Mouse (Mus musculus) testis, adult 2 months (tissue): ENCODE measurements around the gene Nuak1. TPM values are rescaled to one million over a fixed set of nuclear protein-coding genes. Genes with fewer than 3 reads are reported as not detected.
"Not testable (repeated sequence)": the region's sequence is repeated elsewhere in the genome, so short reads cannot be mapped to it uniquely, and the experiment has no call there.

Experiments used
- H3K27ac ChIP-seq: fragments of 200-500 bp; 2 replicates; pipeline ENCODE4 v1.5.1; 2012; ENCODE audit warnings: low read depth, low read length; ENCODE audit not compliant: control insufficient read depth, insufficient read depth
- H3K27me3 ChIP-seq: fragments of 200-500 bp; 2 replicates; pipeline ENCODE4 v1.6.1; 2012; ENCODE audit warnings: mild to moderate bottlenecking, low read length, moderate library complexity; ENCODE audit not compliant: control insufficient read depth, insufficient read depth
- H3K36me3 ChIP-seq: fragments of 200-500 bp; 2 replicates; pipeline ENCODE4 v1.6.1; 2012; ENCODE audit warnings: mild to moderate bottlenecking, low read length; ENCODE audit not compliant: control insufficient read depth, insufficient read depth
- H3K4me1 ChIP-seq: fragments of 200-500 bp; 2 replicates; pipeline ENCODE4 v1.6.1; 2012; ENCODE audit warnings: low read length; ENCODE audit not compliant: control insufficient read depth, insufficient read depth
- H3K4me3 ChIP-seq: fragments of 200-500 bp; 2 replicates; pipeline ENCODE4 v1.5.1; 2012; ENCODE audit warnings: low read depth, mild to moderate bottlenecking, low read length, moderate library complexity, mixed read lengths; ENCODE audit not compliant: control insufficient read depth
- CTCF ChIP-seq: fragments of 200-500 bp; IDR thresholded peaks from 2 replicates; pipeline ENCODE4 v1.5.1; 2012; ENCODE audit warnings: low read depth, mild to moderate bottlenecking, inconsistent platforms, low read length, moderate library complexity; ENCODE audit not compliant: control insufficient read depth, insufficient read depth, insufficient replicate concordance
- POLR2A ChIP-seq: fragments of 200-500 bp; IDR thresholded peaks from 2 replicates; pipeline ENCODE4 v1.6.1; 2012; ENCODE audit warnings: low read depth, mild to moderate bottlenecking, inconsistent platforms, low read length, moderate library complexity; ENCODE audit not compliant: control insufficient read depth
- polyA plus RNA-seq: library from polyadenylated mRNA; depleted of rRNA; stranded (reverse); fragments of >200 nt; gene quantifications from 2 replicates; pipeline ENCODE4 v1.2.3, GENCODE M21; 2012; rRNA removed

Nuak1 gene
- 0.91 and 1.6 TPM in 2 replicates for polyA plus RNA-seq

DNA sequence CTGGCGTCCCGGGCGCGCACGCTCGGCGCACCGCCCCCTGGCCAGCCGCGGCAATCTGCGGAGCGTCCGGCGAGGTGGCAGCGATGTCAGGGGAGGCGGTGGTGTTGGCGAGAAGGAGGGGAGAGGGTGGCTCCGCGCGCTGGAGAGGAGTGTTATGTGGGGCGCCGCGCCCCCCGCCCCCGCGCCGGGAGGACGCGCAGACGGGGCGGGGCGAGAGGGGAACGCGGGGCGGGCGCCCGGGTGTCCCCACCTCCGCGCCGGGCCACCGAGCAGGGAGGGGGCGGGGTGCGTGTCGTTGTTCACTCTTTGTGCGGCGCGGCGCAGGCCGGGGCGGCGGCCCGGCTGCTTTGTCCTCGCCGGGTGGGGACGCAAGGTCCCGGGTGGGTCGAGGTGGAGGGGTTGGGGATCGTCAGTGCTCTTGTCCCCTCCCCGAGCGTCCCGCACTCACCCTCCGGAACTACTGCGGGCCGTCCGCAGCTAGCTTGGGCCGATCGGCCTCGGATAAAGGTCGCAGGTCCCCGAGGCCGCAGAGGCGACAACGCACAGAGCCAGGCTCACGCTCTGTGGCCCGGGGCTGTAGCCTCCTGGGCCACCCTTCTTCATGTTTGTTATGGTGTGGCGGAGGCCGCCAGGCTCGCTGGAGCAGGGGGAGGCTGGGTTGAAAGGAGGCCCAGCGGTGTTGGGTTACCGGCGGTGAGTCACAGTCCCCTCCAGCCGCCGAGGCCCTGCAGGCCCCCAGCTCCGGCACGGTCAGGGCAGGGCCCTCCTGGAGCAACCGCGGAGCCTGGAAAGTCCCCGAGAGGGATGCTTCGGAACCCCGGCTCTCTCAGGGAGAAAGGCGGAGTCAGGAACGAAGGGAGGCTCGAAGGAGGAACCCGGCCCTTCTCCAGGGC lies at the start of gene Nuak1:
Nuak1 (minus strand) TSS at position 57 of the 893 bp plus-strand sequence.
- Histone ChIP-seq H3K4me1 (peaks cover 18% of the 10 kb centered on the region), H3K27ac (peak within 1 kb of the TSS; percentile 84), H3K4me3 (peak within 1 kb of the TSS; percentile 86), H3K36me3 (no peaks in the 10 kb centered on the region), H3K27me3 (no peaks in the 10 kb centered on the region)
- TF ChIP-seq POLR2A (peak; percentile 52; the same call in 1 of the 2 replicates), CTCF (no peak)

DNA sequence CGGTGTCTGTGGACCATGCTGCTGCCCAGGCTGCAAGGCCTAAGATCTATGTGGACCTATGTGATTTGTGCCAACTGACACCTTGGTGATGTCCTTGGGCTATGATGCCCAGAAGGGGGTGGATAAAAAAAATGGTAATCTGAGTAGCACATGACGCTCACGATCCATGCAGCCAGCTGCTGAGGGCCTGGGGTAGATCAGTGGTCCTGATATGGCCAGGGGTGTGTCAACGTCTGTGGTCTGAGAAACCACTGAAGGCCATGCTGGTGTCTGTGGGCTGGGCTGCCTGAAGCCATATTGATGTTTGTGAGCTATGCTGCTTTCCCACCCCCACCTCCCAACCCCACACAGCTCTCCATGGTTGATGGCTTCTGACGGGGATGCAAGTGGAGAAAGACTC lies 49.7 kb upstream of the Nuak1 start:
- Histone ChIP-seq H3K27ac (peak overlapping the region; percentile 84), H3K36me3 (no peaks in the 10 kb centered on the region), H3K27me3 (no peaks in the 10 kb centered on the region), H3K4me3 (peak overlapping the region; percentile 69), H3K4me1 (peaks cover 16% of the 10 kb centered on the region)
- TF ChIP-seq CTCF (no peak), POLR2A (no peak; the same call in 1 of the 2 replicates)

DNA sequence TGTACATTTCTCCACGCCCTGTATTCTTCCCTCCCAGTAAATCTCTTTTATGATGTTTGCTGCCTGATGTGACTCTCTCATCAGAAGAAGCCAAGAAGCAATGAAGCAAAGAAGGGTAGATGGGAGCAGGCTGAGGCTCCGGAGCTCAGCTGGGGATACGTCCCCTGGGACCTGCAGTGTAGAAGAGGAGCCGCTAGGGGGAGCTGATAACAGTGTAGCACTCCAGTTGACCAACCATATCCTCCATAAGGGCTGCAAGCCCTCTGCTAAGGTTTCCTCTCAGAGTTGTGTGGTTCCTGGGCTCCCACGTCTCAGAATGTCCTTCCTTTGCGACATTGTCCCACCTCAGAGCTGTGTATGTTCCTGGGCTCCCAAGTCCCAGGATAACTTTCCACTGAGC lies 47.9 kb upstream of the Nuak1 start:
- H3K36me3 ChIP-seq, result no peaks in the 10 kb centered on the region
- no peak for TF ChIP-seq POLR2A
- peak; percentile 69; the same call in 1 of the 2 replicates for TF ChIP-seq CTCF
- H3K27me3 ChIP-seq, result no peaks in the 10 kb centered on the region
- peak overlapping the region; percentile 89 for H3K4me3 ChIP-seq
- peaks cover 16% of the 10 kb centered on the region for H3K4me1 ChIP-seq
- H3K27ac ChIP-seq, result peak overlapping the region; percentile 100

DNA sequence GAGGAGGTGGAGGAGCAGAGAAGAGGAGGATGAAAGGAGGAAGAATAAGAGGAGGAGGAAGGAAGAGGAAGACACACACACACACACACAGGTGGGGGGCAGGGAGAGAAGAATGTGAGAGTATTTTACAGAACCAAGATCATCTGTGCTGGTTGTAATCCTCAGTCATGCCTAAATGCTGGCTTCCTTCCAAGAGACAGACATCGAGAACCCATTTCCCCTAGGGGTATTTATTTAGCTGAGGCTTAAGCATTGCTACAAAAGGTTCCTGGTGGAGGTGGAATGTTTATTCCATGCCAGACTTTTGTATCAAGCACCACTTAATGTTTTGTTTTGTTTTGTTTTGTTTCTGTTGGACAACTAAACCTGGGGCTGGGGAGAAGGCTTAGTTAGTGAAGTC lies 44.3 kb upstream of the Nuak1 start:
- Histone ChIP-seq H3K4me3 (no peak overlapping the region), H3K27me3 (no peaks in the 10 kb centered on the region), H3K27ac (no peak overlapping the region), H3K36me3 (no peaks in the 10 kb centered on the region), H3K4me1 (peaks cover 16% of the 10 kb centered on the region)
- TF ChIP-seq POLR2A (no peak), CTCF (no peak)

DNA sequence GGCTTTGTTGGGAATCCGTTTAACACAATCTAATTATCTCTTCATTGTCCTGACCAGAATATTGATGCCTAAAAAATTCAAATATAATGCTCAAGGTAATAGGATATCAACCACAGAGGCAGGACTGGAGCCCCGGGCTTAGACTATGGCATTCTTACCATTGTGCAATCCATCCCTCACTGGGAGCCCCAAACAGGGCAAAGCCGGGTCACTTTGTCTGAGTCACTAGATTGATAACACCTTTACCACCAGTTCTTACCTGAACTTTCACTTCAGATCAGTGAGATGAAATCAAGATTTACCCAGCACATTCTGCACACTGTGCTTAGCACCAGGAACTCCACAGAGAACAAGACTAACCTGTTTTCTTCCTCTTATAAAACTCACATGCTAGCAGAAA lies 43.2 kb upstream of the Nuak1 start:
- TF ChIP-seq POLR2A (no peak), CTCF (no peak)

DNA sequence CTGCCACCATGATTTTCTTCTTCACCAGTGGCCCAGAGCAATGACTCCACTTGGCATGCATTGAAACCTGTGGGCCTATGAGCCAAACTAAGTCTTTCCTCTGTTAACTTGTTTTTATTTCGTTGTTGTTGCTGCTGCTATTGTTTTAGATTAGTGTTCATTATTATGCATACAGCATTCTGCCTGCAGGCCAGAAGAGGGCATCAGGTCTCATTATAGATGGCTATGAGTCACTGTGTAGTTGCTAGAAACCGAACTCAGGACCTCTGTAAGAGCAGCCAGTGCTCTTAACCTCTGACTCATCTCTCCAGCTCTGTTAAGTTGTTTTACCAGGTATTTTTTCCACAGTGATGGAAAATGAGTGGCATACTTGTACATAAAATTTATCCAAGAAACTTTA lies 42.7 kb upstream of the Nuak1 start:
- no peak overlapping the region for H3K27ac ChIP-seq
- H3K36me3 ChIP-seq, result no peaks in the 10 kb centered on the region
- peaks cover 8% of the 10 kb centered on the region for H3K4me1 ChIP-seq
- no peak overlapping the region for H3K4me3 ChIP-seq
- no peaks in the 10 kb centered on the region for H3K27me3 ChIP-seq
- TF ChIP-seq POLR2A (no peak), CTCF (no peak)

More for the DNA sequence above, 43.2 kb upstream of the Nuak1 start:
- Histone ChIP-seq H3K27ac (no peak overlapping the region), H3K4me3 (no peak overlapping the region), H3K4me1 (peaks cover 11% of the 10 kb centered on the region), H3K27me3 (no peaks in the 10 kb centered on the region), H3K36me3 (no peaks in the 10 kb centered on the region)

DNA sequence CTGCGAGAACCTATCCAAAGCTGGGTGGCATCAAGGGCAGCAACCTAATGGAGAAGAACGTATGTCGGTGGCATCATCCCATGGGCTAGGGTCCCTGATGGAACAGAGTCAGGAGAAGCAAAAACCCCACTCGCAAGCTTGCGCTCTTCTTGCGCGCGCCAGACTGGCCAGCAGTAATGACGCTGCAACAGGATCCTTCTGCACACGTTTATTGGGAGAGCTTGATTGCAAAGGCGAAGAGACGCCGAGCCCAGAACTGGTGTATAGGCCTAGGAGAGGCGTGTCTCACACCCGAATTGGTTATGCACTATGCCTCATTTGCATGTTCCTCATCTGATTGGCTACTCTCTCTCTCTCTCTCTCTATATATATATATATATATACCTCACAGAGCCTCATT lies 42.0 kb upstream of the Nuak1 start:
- peaks cover 14% of the 10 kb centered on the region for H3K4me1 ChIP-seq
- H3K27ac ChIP-seq, H3K4me3 ChIP-seq, H3K36me3 ChIP-seq, H3K27me3 ChIP-seq: not testable (repeated sequence)
